Mouse (Mus musculus): ENCODE measurements around the gene Fcer2a.

Gene Fcer2a

DNA sequence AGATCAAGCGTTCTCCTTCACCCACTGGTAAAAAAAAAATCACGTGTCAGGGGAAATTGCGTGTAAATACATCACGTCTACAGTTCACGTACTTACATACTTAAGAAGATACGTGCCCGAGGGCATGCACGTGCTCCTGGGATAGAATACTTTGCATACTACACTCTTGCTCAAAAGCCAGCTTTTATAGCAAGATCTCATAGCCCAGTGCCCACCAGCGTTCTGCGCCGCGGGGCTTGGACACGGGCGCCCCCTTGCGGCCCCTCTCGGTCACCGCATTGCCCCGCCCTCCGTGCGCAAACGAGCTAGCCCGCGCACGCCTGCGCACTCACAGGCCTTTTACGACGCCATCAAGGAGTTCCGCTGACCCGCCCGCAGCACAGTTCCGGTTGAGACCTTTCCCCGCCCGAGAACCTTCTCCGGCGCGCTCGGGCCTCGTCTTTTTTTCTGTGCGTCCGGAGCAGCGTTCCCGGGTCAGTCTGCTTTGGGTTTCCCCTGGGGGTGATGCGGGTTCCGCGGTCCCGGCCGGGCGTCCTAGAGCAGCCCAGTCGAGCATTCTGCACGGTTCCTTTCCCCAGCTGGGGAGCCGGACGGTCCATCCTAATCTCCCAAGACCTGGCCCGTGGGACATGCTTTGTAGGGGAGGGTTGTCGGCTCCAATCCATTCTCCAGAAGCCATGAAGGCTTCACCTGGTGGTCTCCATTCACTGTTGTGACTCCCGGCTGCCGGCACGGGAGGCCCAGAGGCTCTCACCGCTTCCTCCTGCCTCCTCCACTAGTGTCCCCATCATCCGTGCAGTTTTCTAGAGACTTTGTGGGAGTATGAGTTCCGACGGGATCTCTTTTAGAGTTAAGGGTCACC is 17.6 kb downstream of the Fcer2a start, which contains the start of gene Trappc5:
Gene Trappc5 (plus strand): TSS at position 169 of the 862 bp plus-strand sequence.
- ATAC-seq (ENCODE audit: low TSS enrichment) = peak; percentile 83

DNA sequence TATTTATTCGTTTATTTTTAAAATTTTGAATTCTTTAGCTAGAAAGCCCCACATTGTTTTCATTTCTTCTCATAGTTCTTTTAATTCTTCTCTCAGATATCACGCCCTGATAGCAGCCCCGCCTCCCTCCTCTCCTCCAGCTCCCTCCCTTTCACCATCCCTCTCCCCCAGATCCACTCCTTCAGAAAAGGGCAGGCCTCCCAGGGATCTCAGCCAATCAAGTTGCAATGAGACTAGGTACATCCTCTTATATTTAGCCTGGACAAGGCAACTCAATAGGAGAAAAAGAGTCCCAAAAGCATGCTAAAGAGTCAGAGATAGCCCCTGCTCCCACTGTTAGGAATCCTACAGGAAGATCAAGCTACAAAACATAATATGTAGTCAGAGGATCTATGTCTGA is 19.3 kb downstream of the Fcer2a start:
- no peak for ATAC-seq (ENCODE audit: low TSS enrichment)

DNA sequence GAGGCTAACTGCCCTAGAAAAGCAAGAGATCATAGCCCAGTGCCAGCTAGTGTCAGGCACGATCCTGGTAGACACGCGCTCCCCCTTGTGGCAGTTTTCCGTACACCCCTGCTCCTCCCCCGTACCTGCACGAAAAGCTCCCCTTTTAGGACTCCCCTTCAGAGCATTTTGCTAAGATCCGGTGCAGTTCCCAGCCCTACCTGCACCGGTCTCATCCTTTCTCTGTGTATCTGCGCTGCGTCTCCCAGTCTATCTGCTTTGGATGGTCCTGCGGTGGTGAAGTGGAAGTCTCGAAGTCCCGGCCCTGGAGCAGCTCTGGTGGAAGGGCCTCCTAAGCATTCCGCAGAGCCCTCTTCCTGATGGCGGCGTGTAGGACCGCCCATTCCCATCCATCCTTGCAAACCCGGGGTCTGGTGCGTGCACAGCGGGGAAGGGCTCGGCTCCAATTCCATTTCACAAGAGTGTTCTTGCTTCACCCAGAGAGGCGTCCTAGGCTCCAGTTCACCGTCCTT is 21.9 kb downstream of the Fcer2a start, which contains the start of gene Fcor:
Gene Fcor (minus strand): TSS at position 383 of the 512 bp plus-strand sequence.
- ATAC-seq (ENCODE audit: low TSS enrichment) = peak; percentile 70

DNA sequence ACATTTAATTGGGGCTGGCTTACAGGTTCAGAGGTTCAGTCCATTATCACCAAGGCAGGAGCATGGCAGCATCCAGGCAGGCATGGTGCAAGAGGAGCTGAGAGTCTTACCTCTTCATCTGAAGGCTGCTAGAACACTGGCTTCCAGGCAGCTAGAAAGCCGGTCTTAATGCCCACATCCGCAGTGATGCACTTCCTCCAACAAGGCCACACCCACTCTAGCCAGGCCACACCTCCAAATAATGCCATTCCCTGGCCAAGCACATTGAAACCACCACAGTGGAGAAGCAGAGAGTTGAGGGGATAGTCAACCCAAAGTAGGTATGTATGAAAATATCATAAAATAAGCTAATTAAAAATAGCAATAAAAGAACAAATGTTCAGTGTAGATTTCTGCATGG is 23.6 kb downstream of the Fcer2a start:
- no peak for ATAC-seq (ENCODE audit: low TSS enrichment)

- ATAC-seq (ENCODE audit: low TSS enrichment) = no peak
These were observed 28.5 kb downstream of the Fcer2a start, which contains the start of gene Mcemp1 for GRCm38 (mm10) chr8:3665507-3665906. Mcemp1 (plus strand) TSS chr8:3665754.

- ATAC-seq (ENCODE audit: low TSS enrichment) = no peak
These were observed 29.6 kb downstream of the Fcer2a start for GRCm38 (mm10) chr8:3664405-3664804.

GRCm38 (mm10) chr8:3660889-3661288 is 33.1 kb downstream of the Fcer2a start:
- no peak for ATAC-seq (ENCODE audit: low TSS enrichment)

DNA sequence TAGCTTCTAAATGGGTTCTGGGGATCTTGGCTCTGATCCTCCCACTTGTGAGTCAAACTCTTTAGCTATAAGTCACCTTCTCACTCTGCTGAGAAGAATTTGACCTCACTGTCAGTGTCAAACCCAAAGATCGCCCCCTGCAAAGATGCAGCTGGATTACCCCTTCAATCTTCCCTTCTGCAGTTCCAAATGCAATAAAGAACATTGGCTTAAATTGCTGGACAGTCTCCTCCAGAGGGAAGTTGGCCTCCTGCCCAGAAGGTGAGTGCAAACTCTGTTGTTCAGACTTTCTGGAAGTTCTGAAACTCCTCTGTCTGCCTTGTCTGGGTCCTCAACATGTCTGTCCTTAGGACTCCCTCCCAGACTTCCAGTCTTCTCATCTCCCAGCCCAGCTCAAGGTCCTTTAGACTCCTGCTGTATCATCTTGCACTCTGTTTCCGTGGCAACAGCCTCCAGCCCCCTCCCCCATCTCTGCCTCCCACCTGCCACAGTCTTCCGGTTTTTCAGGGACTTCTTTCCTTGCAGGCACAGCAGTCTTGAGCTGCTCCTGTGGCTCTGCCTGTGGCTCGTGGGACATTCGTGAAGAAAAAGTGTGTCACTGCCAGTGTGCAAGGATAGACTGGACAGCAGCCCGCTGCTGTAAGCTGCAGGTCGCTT is 37.1 kb downstream of the Fcer2a start:
- ATAC-seq (ENCODE audit: low TSS enrichment) = 0 out of 2 replicates have a peak, but pooled peaks have one; percentile 13

GRCm38 (mm10) chr8:3655526-3655925 is 38.4 kb downstream of the Fcer2a start, which contains the start of gene Retn:
Retn (plus strand) TSS chr8:3655770.
- no peak for ATAC-seq (ENCODE audit: low TSS enrichment)

DNA sequence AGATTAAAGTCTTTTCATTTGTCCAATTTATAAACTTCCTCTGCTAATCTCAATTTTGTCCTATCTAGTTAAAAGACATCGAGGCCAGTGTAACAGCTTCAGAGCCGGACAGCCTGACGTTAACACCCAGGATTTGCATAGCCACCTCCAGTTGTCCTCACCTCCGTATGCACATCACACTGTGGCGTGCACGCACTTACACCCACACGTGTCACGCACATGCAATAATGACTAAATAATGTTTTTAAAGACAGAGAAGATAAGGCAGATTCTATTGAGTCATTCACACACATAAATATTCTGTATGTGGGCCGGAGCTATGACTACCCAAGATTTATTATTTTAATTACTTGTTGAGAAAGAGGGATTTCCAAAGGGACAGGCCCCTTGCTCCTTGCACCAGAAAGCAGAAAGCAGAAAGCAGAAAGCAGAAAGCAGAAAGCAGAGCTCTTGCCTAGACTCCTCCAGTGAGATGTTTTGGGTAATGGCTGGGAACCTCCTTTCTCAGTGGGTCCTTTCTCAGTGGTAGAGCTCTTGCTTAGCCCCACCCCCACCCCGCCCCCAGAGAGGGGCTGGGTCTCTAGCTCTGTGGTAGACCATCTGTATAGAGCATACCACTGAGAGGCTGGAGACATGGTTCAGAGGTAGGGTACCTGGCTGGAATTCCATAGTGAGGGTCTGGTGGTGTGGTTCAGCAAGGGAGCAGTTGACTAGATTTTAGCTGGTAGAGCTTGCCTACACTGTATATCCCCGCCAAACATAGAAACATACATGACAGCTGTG is 39.1 kb downstream of the Fcer2a start:
- ATAC-seq (ENCODE audit: low TSS enrichment) = no peak

DNA sequence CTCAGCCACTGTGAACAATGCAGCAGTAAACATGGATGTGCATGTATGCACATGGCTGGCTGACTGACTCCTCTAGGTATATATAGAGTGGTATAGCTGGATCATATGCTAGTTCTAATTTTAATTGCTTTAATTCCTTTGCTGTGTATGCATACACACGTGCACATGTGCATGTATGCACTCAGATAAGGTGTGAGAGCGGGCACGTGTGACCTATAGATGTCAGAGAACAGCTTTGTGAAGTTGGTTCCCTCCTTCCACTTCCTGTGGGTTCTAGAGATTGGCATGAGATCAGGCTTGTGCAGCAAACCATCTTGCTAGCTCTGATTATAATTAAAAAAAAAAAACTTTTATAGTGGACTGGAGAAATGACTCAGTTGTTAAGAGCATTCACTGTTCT is 41.1 kb downstream of the Fcer2a start:
- ATAC-seq (ENCODE audit: low TSS enrichment) = no peak

DNA sequence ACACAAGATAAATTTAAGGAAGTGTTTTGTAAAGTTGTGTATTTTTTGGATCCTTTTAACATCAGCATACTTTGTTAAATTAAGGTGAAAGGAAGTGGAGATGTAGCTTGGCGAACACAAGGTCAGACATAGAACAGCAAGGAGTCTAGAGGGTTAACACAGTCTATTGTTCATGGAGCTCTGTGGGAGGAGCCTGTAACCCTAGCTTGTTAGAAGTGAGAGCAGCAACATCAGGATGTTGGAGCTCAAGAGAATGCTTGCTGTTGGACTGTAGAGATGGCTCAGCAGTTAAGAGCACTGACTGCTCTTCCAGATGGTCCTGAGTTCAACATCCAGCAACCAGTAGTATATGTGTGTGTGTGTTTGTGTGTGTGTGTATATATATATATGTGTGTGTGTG is 45.0 kb downstream of the Fcer2a start:
- ATAC-seq (ENCODE audit: low TSS enrichment) = no peak

DNA sequence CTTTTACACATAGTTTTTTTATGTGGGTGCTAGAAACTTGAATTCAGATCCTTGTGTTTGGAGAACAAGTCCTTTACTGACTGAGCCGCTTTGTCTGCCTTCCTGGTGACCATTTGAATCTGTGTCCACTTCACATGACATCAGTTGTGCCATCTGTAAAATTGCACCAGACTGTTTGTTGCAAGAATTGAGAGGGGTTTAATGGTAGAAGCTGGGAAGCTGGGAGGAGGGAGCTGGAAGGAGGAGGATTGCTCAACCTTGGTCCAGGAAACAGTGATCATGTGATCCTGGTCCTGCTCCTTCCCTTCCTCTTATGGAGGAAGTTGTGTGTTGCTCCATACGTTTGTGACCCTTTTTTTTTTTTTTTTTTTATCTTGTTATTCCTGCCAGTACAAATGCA is 45.7 kb downstream of the Fcer2a start:
- ATAC-seq (ENCODE audit: low TSS enrichment) = no peak

- ATAC-seq (ENCODE audit: low TSS enrichment) = no peak
These were observed 46.4 kb downstream of the Fcer2a start for GRCm38 (mm10) chr8:3647561-3647960.

GRCm38 (mm10) chr8:3646824-3647531 is 47.0 kb downstream of the Fcer2a start:
- ATAC-seq (ENCODE audit: low TSS enrichment) = no peak

DNA sequence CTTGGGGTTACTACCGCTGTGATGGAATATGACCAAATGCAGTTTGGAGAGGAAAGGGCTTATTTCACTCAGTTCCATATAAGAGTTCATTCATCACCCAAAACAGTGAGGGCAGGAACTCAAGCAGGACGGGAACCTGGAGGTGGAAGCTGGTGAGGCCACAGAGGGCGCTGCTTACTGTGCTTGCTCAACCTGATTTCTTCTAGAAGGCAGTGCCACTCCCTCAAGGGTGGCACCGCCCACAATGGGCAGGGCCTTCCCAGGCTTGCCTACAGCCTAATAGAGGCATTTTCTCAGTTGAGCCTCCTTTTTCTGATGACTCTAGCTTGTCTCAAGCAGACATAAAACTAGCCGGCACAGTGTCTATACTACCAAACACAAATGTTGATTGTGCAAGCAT is 48.2 kb downstream of the Fcer2a start:
- no peak; the same call in 1 of the 2 replicates for ATAC-seq (ENCODE audit: low TSS enrichment)

Measured in frontal cortex, adult (tissue).